Mouse (Mus musculus): ENCODE data around the gene Ccr10. TPM values are rescaled to one million over a fixed set of nuclear protein-coding genes. Genes with fewer than 3 reads are reported as not detected.
"Not testable (repeated sequence)": the region's sequence is repeated elsewhere in the genome, so short reads cannot be mapped to it uniquely, and the experiment has no call there.

The Ccr10 gene
- polyA plus RNA-seq, 1 experiment from 2014 or later = 0.29 TPM

DNA sequence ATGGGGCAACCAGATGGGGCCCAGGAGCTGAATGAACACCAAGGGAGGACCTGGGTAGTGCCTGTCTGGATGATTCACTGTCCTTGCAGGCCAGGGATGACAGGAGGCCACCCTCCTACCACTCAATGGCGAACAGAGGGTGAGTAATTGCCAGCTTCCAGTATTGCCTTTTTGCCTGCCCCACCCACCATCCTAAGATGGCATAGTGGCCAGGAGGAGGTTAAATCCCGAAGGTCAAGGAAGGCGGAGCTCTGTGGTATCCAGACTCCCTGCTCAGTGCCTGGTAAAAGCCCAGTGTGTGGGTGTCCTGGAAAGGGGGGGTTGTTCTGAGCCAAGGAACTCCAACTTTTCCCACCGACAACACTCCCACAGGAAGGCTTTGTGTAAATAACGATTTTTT, 12.9 kb downstream of the Ccr10 start:
- H3K36me3 ChIP-seq (ENCODE audit: control insufficient read depth, insufficient read depth, low read length) = peaks cover 11% of the 10 kb centered on the region
- ATAC-seq = no peak
- H3K9me3 ChIP-seq (ENCODE audit: control insufficient read depth, low read length) = no peaks in the 10 kb centered on the region
- 58% methylated on average over 5 of the region's 5 CpGs for WGBS
- H3K27ac ChIP-seq (ENCODE audit: low read length) = no peak overlapping the region
- H3K27me3 ChIP-seq (replicated peaks; ENCODE audit: control insufficient read depth, insufficient read depth, low read length) = peaks cover 3% of the 10 kb centered on the region; the same call in 1 of the 2 replicates
- H3K4me3 ChIP-seq (ENCODE audit: low read length) = no peak overlapping the region
- peaks cover 22% of the 10 kb centered on the region for H3K4me1 ChIP-seq (ENCODE audit: control insufficient read depth, insufficient read depth, low read length)
- no peak overlapping the region for H3K9ac ChIP-seq (ENCODE audit: low read depth, low read length)
- no peak overlapping the region for H3K4me2 ChIP-seq (ENCODE audit: low read depth, low read length)

DNA sequence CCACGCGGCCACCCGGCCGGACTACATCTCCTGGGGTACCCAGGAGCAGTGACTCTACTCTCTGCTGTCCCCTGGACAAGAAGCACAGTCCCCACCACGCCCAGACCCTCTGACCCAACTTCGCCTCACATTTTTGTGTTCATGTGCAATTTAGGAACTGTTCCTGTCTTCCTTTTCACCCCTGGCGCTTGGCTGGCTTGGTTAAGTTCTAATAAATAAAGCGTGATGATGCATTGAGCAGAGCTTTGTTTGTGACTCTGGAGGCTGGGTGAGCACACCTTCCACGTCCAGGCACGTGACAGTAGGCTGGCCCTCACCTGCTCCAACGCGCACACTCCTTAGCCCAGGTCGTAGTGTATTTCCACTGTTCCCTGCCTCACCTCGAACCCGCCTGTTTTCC, 13.7 kb downstream of the Ccr10 start:
- no peak overlapping the region for H3K27ac ChIP-seq (ENCODE audit: low read length)
- no peak overlapping the region for H3K4me2 ChIP-seq (ENCODE audit: low read depth, low read length)
- H3K36me3 ChIP-seq (ENCODE audit: control insufficient read depth, insufficient read depth, low read length) = peaks cover 6% of the 10 kb centered on the region
- ATAC-seq = no peak
- no peak overlapping the region for H3K4me3 ChIP-seq (ENCODE audit: low read length)
- no peak overlapping the region for H3K9ac ChIP-seq (ENCODE audit: low read depth, low read length)
- no peaks in the 10 kb centered on the region for H3K9me3 ChIP-seq (ENCODE audit: control insufficient read depth, low read length)
- 89% methylated on average over 15 of the region's 15 CpGs for WGBS
- peaks cover 3% of the 10 kb centered on the region; the same call in 1 of the 2 replicates for H3K27me3 ChIP-seq (replicated peaks; ENCODE audit: control insufficient read depth, insufficient read depth, low read length)
- peaks cover 22% of the 10 kb centered on the region for H3K4me1 ChIP-seq (ENCODE audit: control insufficient read depth, insufficient read depth, low read length)

DNA sequence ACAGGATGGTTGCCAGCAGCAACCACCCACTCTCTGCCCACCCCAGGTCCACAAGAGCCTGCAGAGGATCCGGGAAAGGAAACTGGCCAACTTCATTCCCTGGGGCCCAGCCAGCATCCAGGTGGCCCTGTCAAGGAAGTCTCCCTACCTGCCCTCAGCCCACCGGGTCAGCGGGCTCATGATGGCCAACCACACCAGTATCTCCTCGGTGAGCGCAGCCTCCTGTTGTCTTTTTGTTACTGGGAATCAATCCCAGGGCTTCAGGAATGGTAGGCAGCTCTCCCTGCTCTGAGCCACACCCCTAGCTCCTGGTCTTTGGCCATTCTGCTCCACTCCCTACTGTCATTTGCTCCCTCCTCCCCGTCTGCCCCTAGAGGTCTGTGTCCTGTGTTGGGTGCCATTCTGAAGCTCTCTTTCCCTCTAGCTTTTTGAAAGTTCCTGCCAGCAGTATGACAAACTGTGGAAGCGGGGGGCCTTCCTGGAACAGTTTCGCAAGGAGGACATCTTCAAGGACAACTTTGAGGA, 14.2 kb downstream of the Ccr10 start:
- H3K4me2 ChIP-seq (ENCODE audit: low read depth, low read length); H3K9ac ChIP-seq (ENCODE audit: low read depth, low read length); ATAC-seq; H3K27me3 ChIP-seq (replicated peaks; ENCODE audit: control insufficient read depth, insufficient read depth, low read length); H3K4me3 ChIP-seq (ENCODE audit: low read length); H3K36me3 ChIP-seq (ENCODE audit: control insufficient read depth, insufficient read depth, low read length); H3K27ac ChIP-seq (ENCODE audit: low read length); H3K9me3 ChIP-seq (ENCODE audit: control insufficient read depth, low read length): not testable (repeated sequence)
- peaks cover 25% of the 10 kb centered on the region for H3K4me1 ChIP-seq (ENCODE audit: control insufficient read depth, insufficient read depth, low read length)
- WGBS = 78% methylated on average over 6 of the region's 8 CpGs

DNA sequence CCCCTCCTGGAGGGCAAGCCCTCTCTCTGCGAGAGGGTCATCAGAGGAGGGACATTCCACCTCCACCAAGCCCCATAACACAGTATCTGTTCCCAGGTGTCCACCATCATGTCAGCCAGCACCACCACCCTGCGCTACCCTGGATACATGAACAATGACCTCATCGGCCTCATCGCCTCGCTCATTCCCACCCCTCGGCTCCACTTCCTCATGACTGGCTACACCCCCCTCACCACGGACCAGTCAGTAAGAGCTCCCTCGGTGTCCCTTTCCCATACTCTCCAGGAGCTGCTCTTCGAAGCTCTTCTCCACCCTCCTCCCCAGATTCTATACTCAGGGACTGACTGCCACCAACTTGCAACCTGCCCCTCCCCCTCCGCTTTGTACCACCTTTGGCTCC, 15.1 kb downstream of the Ccr10 start:
- 82% methylated on average over 8 of the region's 10 CpGs for WGBS
- H3K9ac ChIP-seq (ENCODE audit: low read depth, low read length); ATAC-seq; H3K4me2 ChIP-seq (ENCODE audit: low read depth, low read length); H3K36me3 ChIP-seq (ENCODE audit: control insufficient read depth, insufficient read depth, low read length); H3K4me3 ChIP-seq (ENCODE audit: low read length); H3K27ac ChIP-seq (ENCODE audit: low read length); H3K27me3 ChIP-seq (replicated peaks; ENCODE audit: control insufficient read depth, insufficient read depth, low read length); H3K9me3 ChIP-seq (ENCODE audit: control insufficient read depth, low read length): not testable (repeated sequence)
- H3K4me1 ChIP-seq (ENCODE audit: control insufficient read depth, insufficient read depth, low read length) = peaks cover 33% of the 10 kb centered on the region

DNA sequence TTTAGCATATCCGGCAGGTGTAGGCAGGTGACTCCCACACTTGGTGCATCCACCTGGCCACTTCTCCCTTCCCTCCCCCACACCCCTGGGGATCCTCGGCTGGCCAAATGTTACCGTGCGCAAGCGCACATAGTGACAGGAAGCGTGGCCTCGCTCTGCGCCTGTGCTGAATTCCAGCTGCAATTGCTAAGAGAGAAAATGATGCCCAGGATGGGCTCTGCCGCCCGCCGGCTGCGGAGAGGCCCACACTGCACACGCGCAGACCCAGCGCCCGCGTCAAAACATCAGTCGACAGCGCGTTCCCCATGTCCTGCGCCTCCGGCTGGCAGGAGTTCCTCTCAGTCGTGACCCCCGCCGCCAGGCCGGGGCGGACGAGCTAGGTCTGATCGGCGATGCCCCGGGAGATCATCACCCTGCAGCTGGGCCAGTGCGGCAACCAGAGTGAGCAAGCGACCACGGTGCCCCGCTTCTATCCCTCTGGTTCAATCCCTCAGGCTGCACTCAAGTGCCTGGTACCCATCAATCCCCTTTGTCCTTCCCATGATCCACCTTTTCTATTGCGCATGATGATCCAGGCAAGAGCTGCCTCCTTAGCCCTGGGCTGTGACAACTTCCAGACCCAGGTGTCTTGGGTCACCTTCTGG, 19.4 kb downstream of the Ccr10 start, which contains the start of gene Tubg2:
Gene Tubg2, plus strand, starts transcription at position 180 of the 644 bp plus-strand sequence.
- Histone ChIP-seq H3K27me3 (replicated peaks; ENCODE audit: control insufficient read depth, insufficient read depth, low read length) (no peaks in the 10 kb centered on the region), H3K9me3 (ENCODE audit: control insufficient read depth, low read length) (no peaks in the 10 kb centered on the region), H3K4me3 (ENCODE audit: low read length) (peak within 1 kb of the TSS; percentile 55), H3K9ac (ENCODE audit: low read depth, low read length) (peak within 1 kb of the TSS; percentile 72), H3K4me1 (ENCODE audit: control insufficient read depth, insufficient read depth, low read length) (peaks cover 13% of the 10 kb centered on the region), H3K4me2 (ENCODE audit: low read depth, low read length) (peak within 1 kb of the TSS; percentile 84), H3K36me3 (ENCODE audit: control insufficient read depth, insufficient read depth, low read length) (no peaks in the 10 kb centered on the region), H3K27ac (ENCODE audit: low read length) (peak within 1 kb of the TSS; percentile 24; the same call in 1 of the 2 replicates)
- WGBS = 4% methylated on average over 36 of the region's 36 CpGs
- peak; percentile 69 for ATAC-seq

DNA sequence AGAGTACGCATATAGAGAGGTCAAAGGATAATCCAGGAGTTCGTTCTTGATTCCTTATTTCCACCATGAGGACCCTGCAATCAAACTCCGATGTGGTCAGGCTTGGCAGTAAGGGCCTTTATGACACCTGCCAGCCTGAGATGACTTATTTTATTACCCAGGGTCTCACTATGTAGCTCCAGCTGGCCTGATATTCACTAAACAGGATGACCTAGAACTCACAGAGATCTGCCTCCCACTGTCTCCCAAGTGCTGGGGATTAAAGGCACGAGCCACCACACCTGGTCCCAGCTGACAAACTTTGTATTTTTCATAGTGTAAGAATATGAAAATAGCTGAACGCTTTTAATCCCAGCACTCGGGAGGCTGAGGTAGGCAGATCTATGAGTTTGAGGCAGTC, 20.1 kb downstream of the Ccr10 start:
- no peaks in the 10 kb centered on the region for H3K9me3 ChIP-seq (ENCODE audit: control insufficient read depth, low read length)
- no peaks in the 10 kb centered on the region for H3K27me3 ChIP-seq (replicated peaks; ENCODE audit: control insufficient read depth, insufficient read depth, low read length)
- H3K4me1 ChIP-seq (ENCODE audit: control insufficient read depth, insufficient read depth, low read length) = peaks cover 13% of the 10 kb centered on the region
- H3K27ac ChIP-seq (ENCODE audit: low read length) = no peak overlapping the region
- H3K4me3 ChIP-seq (ENCODE audit: low read length) = no peak overlapping the region
- H3K4me2 ChIP-seq (ENCODE audit: low read depth, low read length) = no peak overlapping the region
- 65% methylated on average over 6 of the region's 6 CpGs for WGBS
- no peak overlapping the region for H3K9ac ChIP-seq (ENCODE audit: low read depth, low read length)
- no peak for ATAC-seq
- H3K36me3 ChIP-seq (ENCODE audit: control insufficient read depth, insufficient read depth, low read length) = no peaks in the 10 kb centered on the region

DNA sequence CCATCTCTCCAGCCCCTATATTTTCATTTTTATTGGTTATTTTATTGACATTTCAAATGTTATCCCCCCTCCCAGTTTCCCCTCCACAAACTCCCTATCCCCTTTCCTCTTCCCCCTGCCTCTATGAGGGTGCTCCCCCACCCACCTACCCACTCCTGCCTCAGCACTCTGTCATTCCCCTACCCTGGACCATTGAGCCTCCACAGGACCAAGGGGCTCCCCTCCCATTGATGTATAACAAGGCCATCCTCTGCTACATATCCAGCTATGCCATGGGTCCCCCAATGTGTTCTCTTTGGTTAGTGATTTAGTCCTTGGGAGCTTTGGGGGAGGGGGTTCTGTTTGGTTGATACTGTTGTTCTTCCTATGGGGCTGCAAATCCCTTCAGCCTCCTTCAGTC, 20.6 kb downstream of the Ccr10 start:
- Histone ChIP-seq H3K4me1 (ENCODE audit: control insufficient read depth, insufficient read depth, low read length) (peaks cover 14% of the 10 kb centered on the region), H3K9ac (ENCODE audit: low read depth, low read length) (no peak overlapping the region), H3K27me3 (replicated peaks; ENCODE audit: control insufficient read depth, insufficient read depth, low read length) (no peaks in the 10 kb centered on the region), H3K36me3 (ENCODE audit: control insufficient read depth, insufficient read depth, low read length) (no peaks in the 10 kb centered on the region), H3K4me3 (ENCODE audit: low read length) (no peak overlapping the region), H3K9me3 (ENCODE audit: control insufficient read depth, low read length) (no peaks in the 10 kb centered on the region), H3K4me2 (ENCODE audit: low read depth, low read length) (no peak overlapping the region), H3K27ac (ENCODE audit: low read length) (no peak overlapping the region)
- no peak for ATAC-seq

DNA sequence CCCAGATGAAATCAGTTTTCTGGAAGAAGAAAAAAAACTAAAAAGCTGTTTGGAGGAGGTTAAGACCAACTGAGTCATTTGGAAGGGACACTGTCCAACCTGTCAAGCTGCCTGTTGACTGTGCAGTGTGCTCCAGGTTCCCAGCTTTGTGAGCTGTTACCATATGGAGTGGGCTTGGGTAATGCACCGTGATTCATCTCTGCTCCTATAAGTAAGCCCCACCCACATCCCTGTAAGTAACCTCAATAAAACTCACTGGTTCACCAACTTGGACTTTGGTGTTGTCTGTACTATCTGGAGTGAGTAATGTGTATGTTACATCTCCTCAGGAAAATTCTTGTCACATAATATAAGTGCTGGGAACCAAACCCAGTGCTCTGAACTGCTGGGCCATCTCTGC, 22.4 kb downstream of the Ccr10 start:
- Histone ChIP-seq H3K4me3 (ENCODE audit: low read length) (no peak overlapping the region), H3K9me3 (ENCODE audit: control insufficient read depth, low read length) (no peaks in the 10 kb centered on the region), H3K4me2 (ENCODE audit: low read depth, low read length) (no peak overlapping the region), H3K4me1 (ENCODE audit: control insufficient read depth, insufficient read depth, low read length) (peaks cover 25% of the 10 kb centered on the region), H3K27me3 (replicated peaks; ENCODE audit: control insufficient read depth, insufficient read depth, low read length) (no peaks in the 10 kb centered on the region), H3K27ac (ENCODE audit: low read length) (no peak overlapping the region), H3K9ac (ENCODE audit: low read depth, low read length) (no peak overlapping the region), H3K36me3 (ENCODE audit: control insufficient read depth, insufficient read depth, low read length) (no peaks in the 10 kb centered on the region)
- WGBS = 58% methylated on average over 1 of the region's 1 CpGs
- peak; percentile 67 for ATAC-seq

DNA sequence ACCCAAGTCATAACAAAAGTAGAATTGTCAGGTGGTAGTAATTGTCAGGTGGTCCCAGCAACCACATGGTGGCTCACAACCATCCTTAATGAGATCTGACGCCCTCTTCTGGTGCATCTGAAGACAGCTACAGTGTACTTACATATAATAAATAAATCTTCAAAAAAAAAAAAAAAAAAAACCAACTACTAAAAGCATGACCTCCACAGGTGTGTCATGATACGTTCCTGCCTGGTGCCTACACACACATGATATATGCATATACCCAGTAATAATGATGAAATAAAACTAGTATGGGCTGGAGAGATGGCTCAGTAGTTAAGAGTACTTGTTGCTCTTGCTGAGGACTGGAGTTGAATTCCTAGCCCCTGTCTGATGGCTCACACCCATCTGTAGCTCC, 24.2 kb downstream of the Ccr10 start:
- no peak for ATAC-seq
- Histone ChIP-seq H3K27me3 (replicated peaks; ENCODE audit: control insufficient read depth, insufficient read depth, low read length) (no peaks in the 10 kb centered on the region), H3K4me2 (ENCODE audit: low read depth, low read length) (no peak overlapping the region), H3K9me3 (ENCODE audit: control insufficient read depth, low read length) (no peaks in the 10 kb centered on the region), H3K36me3 (ENCODE audit: control insufficient read depth, insufficient read depth, low read length) (no peaks in the 10 kb centered on the region), H3K9ac (ENCODE audit: low read depth, low read length) (no peak overlapping the region), H3K27ac (ENCODE audit: low read length) (no peak overlapping the region), H3K4me1 (ENCODE audit: control insufficient read depth, insufficient read depth, low read length) (peaks cover 22% of the 10 kb centered on the region), H3K4me3 (ENCODE audit: low read length) (no peak overlapping the region)
- WGBS = 59% methylated on average over 2 of the region's 2 CpGs

Measured in intestine, embryonic 16.5 days (tissue).